In the genomic region with DNA sequence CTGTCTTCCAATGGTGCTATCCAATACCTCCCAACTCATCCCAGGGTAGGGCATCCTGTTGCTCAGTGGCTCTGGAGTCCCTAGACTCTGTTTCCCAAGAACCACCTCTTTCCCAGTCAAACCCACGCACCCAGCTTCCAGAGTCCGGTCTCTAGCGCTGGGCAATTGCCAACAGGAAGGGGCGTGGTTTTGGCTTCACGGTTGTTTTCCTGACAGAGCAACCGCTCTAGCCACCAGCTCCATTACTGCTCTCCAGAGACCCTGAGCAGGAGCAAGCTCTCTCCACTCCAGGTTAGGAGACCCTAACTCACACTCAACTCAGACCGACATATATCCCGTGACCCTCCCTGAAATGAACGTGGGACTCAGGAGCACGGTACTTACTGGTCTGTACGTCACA, we compare ENCODE assay signal across 8 mouse cellular contexts. TPM values are rescaled to one million over a fixed set of nuclear protein-coding genes. Genes with fewer than 3 reads are reported as not detected.
DNase-seq lines count a peak whose midpoint lies in the region; ATAC-seq lines count a peak whose summit lies in the region.

No protein-coding gene starts in this region.

- H3K27ac ChIP-seq in embryonic facial prominence, embryonic 14.5 days (replicated peaks; ENCODE audit: low read depth, low read length), result no peak overlapping the region
- H3K27ac ChIP-seq in forebrain, embryonic 16.5 days (ENCODE audit: low read length), result no peak overlapping the region

- 67% methylated on average over 11 of the region's 11 CpGs for WGBS in embryonic facial prominence, embryonic 14.5 days
- WGBS in forebrain, embryonic 16.5 days, result 78% methylated on average over 11 of the region's 11 CpGs

- no peak overlapping the region for H3K4me3 ChIP-seq in embryonic facial prominence, embryonic 14.5 days (ENCODE audit: low read depth, low read length)
- no peak overlapping the region for H3K4me3 ChIP-seq in forebrain, embryonic 16.5 days (replicated peaks; ENCODE audit: low read length)

- DNase-seq in spleen, adult 18-20 months, result peak; percentile 20 to 52
- no peak for DNase-seq in spleen, adult 12 weeks (ENCODE audit: low spot score)
- peak; percentile 65 for DNase-seq in embryonic facial prominence, embryonic 14.5 days (ENCODE audit: low spot score)
- peak; percentile 92 to 94 for DNase-seq in heart, postnatal 10 days
- DNase-seq in layer of hippocampus, adult 9-11 months, result peak; percentile 42
- peak; percentile 76 for DNase-seq in ovary, adult 18-20 months (ENCODE audit: low spot score)
- no peak for DNase-seq in thymus, postnatal 0 days (ENCODE audit: low spot score)

- ATAC-seq in embryonic facial prominence, embryonic 14.5 days (ENCODE audit: low read depth), result 0 out of 2 replicates have a peak, but pooled peaks have one; percentile 31
- no peak for ATAC-seq in forebrain, embryonic 16.5 days

- peaks cover 10% of the 10 kb centered on the region; the same call in 1 of the 2 replicates for H3K4me1 ChIP-seq in embryonic facial prominence, embryonic 14.5 days (ENCODE audit: control insufficient read depth, insufficient read depth, low read length)
- peaks cover 4% of the 10 kb centered on the region for H3K4me1 ChIP-seq in forebrain, embryonic 16.5 days (replicated peaks; ENCODE audit: control insufficient read depth, insufficient read depth, low read length)

- 0 out of 2 replicates have a peak overlapping the region, but pooled peaks have one; percentile 5 for H3K9ac ChIP-seq in embryonic facial prominence, embryonic 14.5 days (ENCODE audit: low read depth, low read length)
- H3K9ac ChIP-seq in forebrain, embryonic 16.5 days (replicated peaks; ENCODE audit: low read depth, low read length), result no peak overlapping the region

- H3K9me3 ChIP-seq in embryonic facial prominence, embryonic 14.5 days (ENCODE audit: control insufficient read depth, low read length), result no peaks in the 10 kb centered on the region
- H3K9me3 ChIP-seq in forebrain, embryonic 16.5 days (ENCODE audit: control insufficient read depth, low read length), result no peaks in the 10 kb centered on the region

- no peak overlapping the region for H3K4me2 ChIP-seq in embryonic facial prominence, embryonic 14.5 days (ENCODE audit: low read depth, low read length)
- no peak overlapping the region for H3K4me2 ChIP-seq in forebrain, embryonic 16.5 days (ENCODE audit: low read length)

- intact Hi-C loops in heart, postnatal 10 days (cut with DNase I), result no loop called here

- H3K36me3 ChIP-seq in embryonic facial prominence, embryonic 14.5 days (ENCODE audit: control insufficient read depth, insufficient read depth, low read length), result no peaks in the 10 kb centered on the region
- H3K36me3 ChIP-seq in forebrain, embryonic 16.5 days (ENCODE audit: control insufficient read depth, insufficient read depth), result no peaks in the 10 kb centered on the region

- H3K27me3 ChIP-seq in embryonic facial prominence, embryonic 14.5 days (replicated peaks; ENCODE audit: control insufficient read depth, insufficient read depth, low read length), result no peaks in the 10 kb centered on the region
- H3K27me3 ChIP-seq in forebrain, embryonic 16.5 days (replicated peaks; ENCODE audit: control insufficient read depth, insufficient read depth, low read length), result no peaks in the 10 kb centered on the region

RNA-seq across cellular contexts. Expression of gene Cngb1, which starts 13.2 kb away (rescaled TPM):
- polyA plus RNA-seq in embryonic facial prominence, embryonic 14.5 days (2014; fragmentation: Nextera tagmentation; extraction: Ambion mirVana), result 0.34 and 1.7 TPM in 2 replicates
- total RNA-seq in heart, postnatal 10 days (2021), result 1 to 10 TPM; 1.5 to 3.2 TPM
- 0.67 and 1.2 TPM in 2 replicates for polyA plus RNA-seq in thymus, postnatal 0 days (2015; fragmentation: Nextera tagmentation; extraction: Ambion mirVana)
- polyA plus RNA-seq in forebrain, embryonic 16.5 days (2015; fragmentation: Nextera tagmentation; extraction: Ambion mirVana), result 0.16 and 0.52 TPM in 2 replicates

RNA-seq across cellular contexts. Expression of gene Tepp, which starts 17.2 kb away (rescaled TPM):
- polyA plus RNA-seq in embryonic facial prominence, embryonic 14.5 days (2014; fragmentation: Nextera tagmentation; extraction: Ambion mirVana), result 0.50 TPM in 1 of 2 replicates, not detected in the other
- not detected for total RNA-seq in heart, postnatal 10 days (2021)
- polyA plus RNA-seq in thymus, postnatal 0 days (2015; fragmentation: Nextera tagmentation; extraction: Ambion mirVana), result 2.7 and 2.8 TPM in 2 replicates
- 1.5 TPM in 1 of 2 replicates, not detected in the other for polyA plus RNA-seq in forebrain, embryonic 16.5 days (2015; fragmentation: Nextera tagmentation; extraction: Ambion mirVana)

RNA-seq across cellular contexts. Expression of gene Zfp319, which starts 38.6 kb away (rescaled TPM):
- polyA plus RNA-seq in embryonic facial prominence, embryonic 14.5 days (2014; fragmentation: Nextera tagmentation; extraction: Ambion mirVana), result 8.4 and 8.9 TPM in 2 replicates
- total RNA-seq in heart, postnatal 10 days (2021), result 10 to 100 TPM; 12.2 to 13.9 TPM
- 6.6 and 6.7 TPM in 2 replicates for polyA plus RNA-seq in thymus, postnatal 0 days (2015; fragmentation: Nextera tagmentation; extraction: Ambion mirVana)
- 19.8 and 21.8 TPM in 2 replicates for polyA plus RNA-seq in forebrain, embryonic 16.5 days (2015; fragmentation: Nextera tagmentation; extraction: Ambion mirVana)

RNA-seq across cellular contexts. Expression of gene Usb1, which starts 38.9 kb away (rescaled TPM):
- 36.3 and 38.0 TPM in 2 replicates for polyA plus RNA-seq in embryonic facial prominence, embryonic 14.5 days (2014; fragmentation: Nextera tagmentation; extraction: Ambion mirVana)
- total RNA-seq in heart, postnatal 10 days (2021), result 10 to 100 TPM; 17.2 to 23.9 TPM
- polyA plus RNA-seq in thymus, postnatal 0 days (2015; fragmentation: Nextera tagmentation; extraction: Ambion mirVana), result 34.1 and 35.8 TPM in 2 replicates
- polyA plus RNA-seq in forebrain, embryonic 16.5 days (2015; fragmentation: Nextera tagmentation; extraction: Ambion mirVana), result 46.6 and 49.7 TPM in 2 replicates

RNA-seq across cellular contexts. Expression of gene Mmp15, which starts 58.9 kb away (rescaled TPM):
- polyA plus RNA-seq in embryonic facial prominence, embryonic 14.5 days (2014; fragmentation: Nextera tagmentation; extraction: Ambion mirVana), result 14.9 and 15.3 TPM in 2 replicates
- total RNA-seq in heart, postnatal 10 days (2021), result 100 to 1,000 TPM; 113 to 155 TPM
- 4.0 and 4.5 TPM in 2 replicates for polyA plus RNA-seq in thymus, postnatal 0 days (2015; fragmentation: Nextera tagmentation; extraction: Ambion mirVana)
- polyA plus RNA-seq in forebrain, embryonic 16.5 days (2015; fragmentation: Nextera tagmentation; extraction: Ambion mirVana), result 10.9 and 11.3 TPM in 2 replicates

Comparison
In these comparisons a context has a peak if more than half of its experiments do, and no peak if none do; other contexts are left out.
1. DNase-seq: peak in spleen, adult 18-20 months (2 of 2), embryonic facial prominence, embryonic 14.5 days (single experiment), heart, postnatal 10 days (2 of 2), layer of hippocampus, adult 9-11 months (single experiment) and ovary, adult 18-20 months (single experiment); none in spleen, adult 12 weeks (single experiment) and thymus, postnatal 0 days (single experiment).